Mouse (Mus musculus): Measurements from ENCODE around the gene Dcaf6.

The Dcaf6 gene

DNA sequence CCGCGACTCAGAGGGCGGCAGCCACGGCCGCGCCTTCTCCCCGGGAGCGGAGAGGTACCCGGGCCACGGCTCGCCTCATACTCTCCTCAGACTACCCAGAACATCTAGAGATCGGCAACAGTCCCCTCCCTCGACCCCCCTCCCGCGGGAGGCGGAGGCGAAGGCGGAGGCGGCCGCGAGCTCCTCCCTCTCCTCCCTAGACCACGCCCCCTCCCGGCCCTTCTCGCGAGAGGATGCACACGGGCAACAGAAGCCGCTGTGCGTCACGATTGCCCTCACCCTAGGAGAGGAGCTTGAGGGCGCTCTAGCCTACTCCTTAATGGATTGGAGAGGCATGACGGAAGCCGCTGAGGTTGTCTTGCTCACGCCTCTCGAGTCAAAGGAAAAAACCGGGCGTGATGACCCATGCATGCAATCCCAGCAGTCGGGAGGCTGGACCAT lies at the start of gene Dcaf6, which contains the start of gene Mpc2:
Gene Dcaf6 (minus strand): TSS at position 116 of the 441 bp plus-strand sequence.
Gene Mpc2 (plus strand): TSS at position 278 of the 441 bp plus-strand sequence.
- CTCF ChIA-PET = interaction anchor here (0.6 to 1.5 kb wide), 12 partner anchors 11 to 374 kb away, joined by 3 to 6 read pairs (median 3); partner anchors contain the start of gene Tiprl (in 1 of the 4)

GRCm38 (mm10) chr1:165506303-165506702 lies 46.0 kb upstream of the Dcaf6 start:
- POLR2A ChIA-PET = no interaction called here
- CTCF ChIA-PET = no interaction called here

More for the DNA sequence above, at the start of gene Dcaf6, which contains the start of gene Mpc2:
- POLR2A ChIA-PET = interaction anchor here (0.6 to 2.4 kb wide), 158 partner anchors 8 to 1819 kb away, joined by 3 to 63 read pairs (median 4); partner anchors contain the start of genes Mpzl1 (in 3 of the 4), Tiprl (in 3 of the 4), Adcy10 (in 2 of the 4) and Pou2f1 (in 2 of the 4)

DNA sequence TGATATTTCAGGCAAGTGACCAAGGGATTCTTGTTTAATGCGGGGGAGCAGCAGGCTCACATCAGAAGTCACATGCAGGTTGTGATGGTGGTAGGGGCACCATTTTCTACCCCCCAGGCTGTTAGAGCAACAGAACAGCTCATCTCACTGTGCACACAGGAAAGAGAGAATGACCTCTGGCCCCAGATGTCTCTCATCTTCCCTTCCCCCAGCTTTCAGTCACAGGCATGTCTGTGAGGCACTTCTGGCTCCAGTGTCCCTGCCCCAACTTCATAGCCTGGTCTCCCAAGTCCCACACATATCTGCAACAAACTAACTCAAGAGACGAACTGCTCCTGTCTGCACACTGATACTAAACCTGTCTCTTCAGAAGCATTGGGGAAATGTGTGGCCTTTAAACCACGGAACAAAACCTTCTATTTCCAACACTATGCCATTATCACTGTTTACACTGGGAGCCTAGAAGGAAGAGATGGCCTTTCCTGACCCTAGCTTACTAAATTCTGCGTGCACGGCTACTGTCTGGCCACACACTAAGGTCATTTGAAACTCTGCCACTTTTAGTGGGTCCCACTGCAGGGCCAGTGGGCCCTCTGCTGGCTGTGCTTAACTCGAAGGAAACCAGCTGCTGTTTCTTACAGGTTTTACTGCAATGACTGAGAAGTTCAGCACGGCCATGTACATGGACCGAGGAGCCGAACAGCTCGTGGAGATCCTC lies 43.2 kb upstream of the Dcaf6 start:
- ChIA-PET CTCF (interaction anchor here in 3 of 4 experiments (0.6 to 1.0 kb wide), 3 partner anchors 10 to 372 kb away, joined by 3 to 6 read pairs (median 3); no protein-coding TSS in a partner anchor), POLR2A (interaction anchor here in 2 of 4 experiments (0.7 to 1.4 kb wide), 2 partner anchors 11 to 55 kb away, joined by 4 read pairs; no protein-coding TSS in a partner anchor)

- CTCF ChIA-PET = no interaction called here
- POLR2A ChIA-PET = no interaction called here
Observed at GRCm38 (mm10) chr1:165498856-165499255, 38.6 kb upstream of the Dcaf6 start.

DNA sequence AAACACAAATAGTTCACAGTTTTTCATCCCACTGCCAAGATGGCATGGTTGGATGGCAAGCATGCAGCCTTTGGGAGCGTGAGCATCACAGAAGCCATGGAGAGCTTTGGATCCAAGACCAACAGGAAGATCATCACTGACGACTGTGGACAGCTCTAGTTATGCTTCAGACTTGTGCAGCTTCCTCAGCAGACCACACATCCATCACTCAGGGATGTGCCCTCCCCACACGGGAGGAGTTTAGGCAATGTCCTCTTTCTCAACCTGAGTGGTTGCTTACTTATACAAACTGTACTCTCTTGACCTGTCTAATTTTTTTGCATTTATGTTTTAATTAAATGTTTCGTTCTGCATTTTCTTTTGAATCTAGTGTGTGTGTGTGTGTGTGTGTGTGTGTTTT lies 28.9 kb upstream of the Dcaf6 start:
- ChIA-PET POLR2A (interaction anchor here in 1 of 4 experiments (1.3 kb wide), 1 partner anchor 28 kb away, joined by 3 read pairs; no protein-coding TSS in a partner anchor), CTCF (interaction anchor here in 1 of 4 experiments (0.7 kb wide), 1 partner anchor 12 kb away, joined by 3 read pairs; no protein-coding TSS in a partner anchor)

DNA sequence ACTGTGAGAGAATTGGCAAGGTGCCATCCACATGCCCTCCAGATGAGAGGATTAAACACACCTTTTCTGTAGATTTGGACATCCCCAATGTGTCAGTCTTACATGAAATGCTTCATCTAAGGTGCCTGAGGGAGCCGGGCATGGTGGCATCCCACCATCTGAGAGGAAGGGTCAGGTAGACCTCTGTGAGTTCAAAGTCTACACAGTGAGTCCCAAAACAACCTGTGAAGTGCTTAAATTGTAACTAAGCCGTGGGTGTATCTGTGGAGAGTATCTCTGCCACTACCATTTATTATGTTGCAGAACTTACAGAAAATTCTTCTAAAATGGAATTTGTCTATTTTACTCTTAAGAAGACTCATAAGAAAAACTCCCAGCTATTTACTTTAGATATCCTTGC lies 25.8 kb upstream of the Dcaf6 start:
- CTCF ChIA-PET = no interaction called here
- POLR2A ChIA-PET = interaction anchor here in 1 of 4 experiments (1.6 kb wide), 1 partner anchor 26 kb away, joined by 4 read pairs; the partner anchor contains the start of genes Dcaf6 and Mpc2

GRCm38 (mm10) chr1:165484688-165485233 lies 24.5 kb upstream of the Dcaf6 start, which contains the start of gene Adcy10:
Gene Adcy10, plus strand, starts transcription at chr1:165485183.
- POLR2A ChIA-PET = interaction anchor here in 2 of 4 experiments (0.8 to 1.6 kb wide), 2 partner anchors 24 kb away, joined by 3 to 4 read pairs; partner anchors contain the start of genes Dcaf6 (in 2 of the 2) and Mpc2 (in 2 of the 2)
- CTCF ChIA-PET = no interaction called here

DNA sequence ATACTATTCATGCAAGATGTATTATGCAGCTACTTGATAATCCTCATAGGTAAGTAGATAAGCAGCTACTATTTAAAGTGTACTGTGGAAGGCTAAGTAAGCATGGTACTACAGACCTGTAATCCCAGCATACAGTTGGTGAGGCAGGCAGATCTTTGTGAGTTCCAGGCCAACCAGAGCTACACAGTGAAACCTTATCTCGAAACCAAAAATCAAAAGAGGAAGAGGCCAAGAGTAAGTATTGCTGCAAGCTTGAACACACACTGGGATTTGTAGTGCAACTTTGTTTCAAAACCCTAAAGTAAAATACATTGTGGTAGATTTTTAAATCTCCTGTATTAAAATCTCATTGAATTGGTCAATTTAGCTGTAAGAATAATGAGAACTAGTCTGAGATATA lies 11.2 kb upstream of the Dcaf6 start:
- ChIA-PET CTCF (interaction anchor here in 1 of 4 experiments (1.1 kb wide), 1 partner anchor 11 kb away, joined by 3 read pairs; the partner anchor contains the start of genes Dcaf6 and Mpc2), POLR2A (interaction anchor here in 3 of 4 experiments (0.5 to 4.1 kb wide), 3 partner anchors 11 to 31 kb away, joined by 3 to 30 read pairs (median 28); partner anchors contain the start of genes Dcaf6 (in 2 of the 3) and Mpc2 (in 2 of the 3))

- ChIA-PET POLR2A (interaction anchor here in 3 of 4 experiments (0.5 to 4.1 kb wide), 5 partner anchors 9 to 110 kb away, joined by 4 to 30 read pairs (median 6); partner anchors contain the start of genes Dcaf6 (in 3 of the 3) and Mpc2 (in 3 of the 3)), CTCF (no interaction called here)
Observed at GRCm38 (mm10) chr1:165469717-165470116, 9.4 kb upstream of the Dcaf6 start.

GRCm38 (mm10) chr1:165468971-165469370 lies 8.7 kb upstream of the Dcaf6 start:
- CTCF ChIA-PET = no interaction called here
- POLR2A ChIA-PET = interaction anchor here in 3 of 4 experiments (1.3 to 4.1 kb wide), 3 partner anchors 8 to 92 kb away, joined by 4 to 30 read pairs (median 18); partner anchors contain the start of genes Dcaf6 (in 3 of the 3) and Mpc2 (in 3 of the 3)

DNA sequence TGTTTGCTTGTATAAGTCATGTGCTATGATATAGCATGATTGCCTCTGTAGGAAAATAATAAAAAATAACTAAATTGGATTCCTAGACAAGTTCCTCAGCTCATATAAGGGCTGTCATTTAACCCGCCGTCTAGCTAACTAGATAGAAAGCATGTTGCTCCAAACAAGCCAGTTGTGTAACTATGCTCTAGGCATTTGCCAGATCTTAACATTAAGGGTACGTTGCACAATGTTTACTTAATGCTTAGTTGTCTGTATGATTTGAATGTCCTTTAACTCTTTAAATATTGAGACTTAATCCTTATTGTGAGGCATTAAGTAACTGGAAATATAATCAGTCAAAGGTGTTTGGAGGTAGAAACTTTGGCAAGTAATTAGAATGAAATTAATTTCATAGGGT lies 4.3 kb upstream of the Dcaf6 start:
- POLR2A ChIA-PET = no interaction called here
- CTCF ChIA-PET = no interaction called here

- ChIA-PET CTCF (no interaction called here), POLR2A (no interaction called here)
Observed at GRCm38 (mm10) chr1:165462861-165463260, 2.6 kb upstream of the Dcaf6 start.

DNA sequence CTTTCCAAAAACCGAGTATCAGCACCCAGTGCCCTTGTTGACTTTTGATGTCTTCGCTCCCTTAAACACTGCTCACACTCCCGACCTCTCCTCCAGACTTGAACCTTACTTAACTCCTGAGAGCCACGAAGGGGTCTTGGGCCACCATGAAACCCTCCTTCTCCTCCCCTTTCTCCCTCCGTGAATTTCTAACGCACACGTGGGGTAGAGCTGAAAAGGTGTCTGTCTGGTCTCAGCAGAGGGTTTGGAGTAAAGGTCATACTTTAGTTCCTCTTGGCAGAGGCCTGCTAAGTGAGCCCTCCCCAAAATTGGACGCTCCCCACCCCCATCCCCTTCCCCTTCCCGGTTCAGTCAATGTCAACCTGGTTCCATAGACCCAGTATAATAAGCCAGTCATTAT lies 1.4 kb upstream of the Dcaf6 start:
- POLR2A ChIA-PET = interaction anchor here in 3 of 4 experiments (0.7 to 2.4 kb wide), 43 partner anchors 8 to 1004 kb away, joined by 3 to 63 read pairs (median 8); partner anchors contain the start of genes Tiprl (in 2 of the 3), Adcy10 (in 1 of the 3), Atp1b1 (in 1 of the 3) and Mpzl1 (in 1 of the 3)

DNA sequence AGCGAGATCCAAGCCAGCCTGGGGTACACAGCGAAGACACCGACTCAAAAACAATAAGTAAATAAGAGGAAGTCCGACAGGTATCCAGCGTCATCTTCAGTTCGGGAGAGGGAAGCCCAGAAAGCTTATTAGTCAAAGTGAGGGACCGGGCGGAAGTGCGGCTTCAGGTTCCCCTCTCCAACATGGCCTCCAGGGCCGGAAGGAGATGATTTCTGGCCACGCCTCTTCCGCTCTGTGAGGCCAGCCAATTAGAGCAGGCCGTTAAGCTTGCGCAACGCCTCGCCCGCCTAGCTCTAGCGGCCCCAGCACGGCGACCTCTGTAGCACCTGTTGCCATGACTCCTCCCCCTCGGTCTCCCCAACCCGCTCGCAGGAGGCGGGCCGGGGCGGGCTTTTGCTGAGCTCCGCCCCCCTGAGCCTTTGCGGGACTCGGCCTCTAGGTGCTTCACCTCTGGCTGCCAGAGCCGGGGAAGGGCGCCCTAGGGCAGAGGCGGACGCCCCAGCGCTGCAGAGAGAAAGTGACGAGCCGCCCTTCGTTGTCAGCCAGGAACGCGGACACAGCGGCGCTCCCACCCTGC lies 614 bp upstream of the Dcaf6 start:
- CTCF ChIA-PET = interaction anchor here (0.6 to 1.5 kb wide), 13 partner anchors 10 to 374 kb away, joined by 3 to 6 read pairs (median 3); partner anchors contain the start of gene Tiprl (in 1 of the 4)
- POLR2A ChIA-PET = interaction anchor here (0.6 to 2.4 kb wide), 159 partner anchors 9 to 1768 kb away, joined by 3 to 63 read pairs (median 4); partner anchors contain the start of genes Mpzl1 (in 3 of the 4), Tiprl (in 3 of the 4), Adcy10 (in 2 of the 4) and Pou2f1 (in 2 of the 4)

More for the DNA sequence above, 1.4 kb upstream of the Dcaf6 start:
- CTCF ChIA-PET = interaction anchor here in 2 of 4 experiments (0.6 to 1.2 kb wide), 3 partner anchors 29 to 150 kb away, joined by 3 read pairs; no protein-coding TSS in a partner anchor

- ChIA-PET CTCF (interaction anchor here in 2 of 4 experiments (1.2 to 1.5 kb wide), 3 partner anchors 12 to 195 kb away, joined by 3 to 5 read pairs (median 4); no protein-coding TSS in a partner anchor), POLR2A (interaction anchor here (0.6 to 2.4 kb wide), 102 partner anchors 8 to 1820 kb away, joined by 3 to 63 read pairs (median 5); partner anchors contain the start of genes Mpzl1 (in 3 of the 4), Tiprl (in 3 of the 4), Pou2f1 (in 2 of the 4) and Adcy10 (in 1 of the 4))
Observed at GRCm38 (mm10) chr1:165459503-165460181, 633 bp downstream of the Dcaf6 start.

DNA sequence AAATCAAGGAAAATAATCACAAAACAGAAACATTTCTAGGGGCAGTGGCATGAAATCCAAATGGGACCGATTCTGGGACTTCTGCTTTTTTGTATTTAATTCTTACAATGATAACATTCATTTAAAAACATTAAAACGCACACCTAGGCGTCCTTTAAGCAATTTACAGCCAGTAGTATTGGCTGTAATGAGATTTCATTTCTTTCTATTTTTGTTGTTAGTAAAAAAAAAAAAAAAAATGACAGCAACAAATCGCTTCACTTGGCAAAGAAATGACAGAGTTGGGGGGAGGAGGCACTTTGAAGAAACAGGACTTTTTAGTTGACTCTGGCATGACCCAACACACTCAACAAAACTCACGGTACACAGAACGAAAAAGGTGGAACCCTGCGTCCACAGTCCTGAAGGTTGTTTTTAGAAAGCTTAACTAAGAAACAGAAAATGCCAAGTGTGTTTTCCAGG lies 1.2 kb downstream of the Dcaf6 start:
- CTCF ChIA-PET = no interaction called here

DNA sequence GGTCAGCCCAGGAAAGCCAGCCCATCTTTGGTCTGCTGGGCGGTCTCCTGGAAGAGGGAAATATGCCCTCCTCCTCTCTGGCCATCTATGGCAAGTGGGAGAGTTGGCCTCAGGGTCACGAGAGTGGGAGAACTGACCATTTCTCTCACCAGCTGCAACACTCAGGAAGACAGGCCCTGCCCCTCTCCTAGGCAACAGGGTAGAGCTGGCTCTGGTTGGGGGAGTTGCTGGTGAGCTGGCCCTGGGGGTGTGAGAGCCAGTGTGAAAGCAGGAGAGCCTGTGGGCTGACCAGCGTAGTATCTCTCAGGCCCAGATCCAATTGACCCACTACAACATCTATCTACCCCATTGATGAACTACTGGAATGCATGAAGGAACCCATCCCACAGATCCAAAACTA lies 18.6 kb downstream of the Dcaf6 start:
- ChIA-PET POLR2A (interaction anchor here in 2 of 4 experiments (1.1 to 4.7 kb wide), 2 partner anchors 19 kb away, joined by 5 to 17 read pairs; partner anchors contain the start of genes Mpc2 (in 2 of the 2) and Dcaf6 (in 1 of the 2)), CTCF (interaction anchor here in 1 of 4 experiments (0.6 kb wide), 1 partner anchor 295 kb away, joined by 3 read pairs; no protein-coding TSS in a partner anchor)

More for the DNA sequence above, 1.2 kb downstream of the Dcaf6 start:
- POLR2A ChIA-PET = interaction anchor here in 3 of 4 experiments (0.6 to 2.2 kb wide), 9 partner anchors 29 to 666 kb away, joined by 3 to 14 read pairs (median 4); partner anchors contain the start of gene Mpzl1 (in 1 of the 3)

All from embryonic stem cell, embryonic (primary cell).